Mouse (Mus musculus): Measurements from ENCODE around the gene Snrnp70. TPM values are rescaled to one million over a fixed set of nuclear protein-coding genes. Genes with fewer than 3 reads are reported as not detected.
A peak's percentile ranks its signal among the peaks of the same experiment; 100 is the strongest.

The Snrnp70 gene
- polyA plus RNA-seq (2011; ENCODE audit: insufficient read depth, insufficient read length, low replicate concordance, missing spikeins) = 753 and 781 TPM in 2 replicates

- peak; percentile 97 for TF ChIP-seq POLR2A (IDR thresholded peaks at IDR 0.05; ENCODE audit: borderline replicate concordance, control insufficient read depth, low read depth, low read length)
- no peak for TF ChIP-seq CTCF (IDR thresholded peaks at IDR 0.05; ENCODE audit: control insufficient read depth, insufficient read depth, low read length)
- Histone ChIP-seq H3K27ac (ENCODE audit: control insufficient read depth, insufficient read depth, low read depth, low read length, poor library complexity) (peak within 1 kb of the TSS; percentile 92), H3K4me1 (ENCODE audit: control insufficient read depth, insufficient read depth, low read length) (peaks cover 4% of the 10 kb centered on the region; the same call in 1 of the 2 replicates), H3K4me3 (replicated peaks; ENCODE audit: control insufficient read depth, low read depth, low read length) (peak within 1 kb of the TSS; percentile 78)
- WGBS = under 1% methylated on average over 60 of the region's 60 CpGs
Observed at GRCm38 (mm10) chr7:45395578-45396336, at the start of gene Snrnp70. TSS of gene Snrnp70 (minus strand) at chr7:45395742.

- 81% methylated on average over 22 of the region's 22 CpGs for WGBS
- H3K4me1 ChIP-seq (ENCODE audit: control insufficient read depth, insufficient read depth, low read length) = no peaks in the 10 kb centered on the region
- no peak overlapping the region for H3K4me3 ChIP-seq (replicated peaks; ENCODE audit: control insufficient read depth, low read depth, low read length)
- H3K27ac ChIP-seq (ENCODE audit: control insufficient read depth, insufficient read depth, low read depth, low read length, poor library complexity) = no peak overlapping the region
- no peak for TF ChIP-seq POLR2A (IDR thresholded peaks at IDR 0.05; ENCODE audit: borderline replicate concordance, control insufficient read depth, low read depth, low read length)
- TF ChIP-seq CTCF (IDR thresholded peaks at IDR 0.05; ENCODE audit: control insufficient read depth, insufficient read depth, low read length) = no peak
Observed at GRCm38 (mm10) chr7:45443526-45444420, 48.2 kb upstream of the Snrnp70 start.

- H3K4me3 ChIP-seq (replicated peaks; ENCODE audit: control insufficient read depth, low read depth, low read length) = no peak within 1 kb of the TSS
- H3K4me1 ChIP-seq (ENCODE audit: control insufficient read depth, insufficient read depth, low read length) = peaks cover 8% of the 10 kb centered on the region; the same call in 1 of the 2 replicates
- 70% methylated on average over 19 of the region's 19 CpGs for WGBS
- 0 out of 2 replicates have a peak, but pooled peaks have one; percentile 12 for TF ChIP-seq POLR2A (IDR thresholded peaks at IDR 0.05; ENCODE audit: borderline replicate concordance, control insufficient read depth, low read depth, low read length)
- TF ChIP-seq CTCF (IDR thresholded peaks at IDR 0.05; ENCODE audit: control insufficient read depth, insufficient read depth, low read length) = no peak
- no peak within 1 kb of the TSS; the same call in 1 of the 2 replicates for H3K27ac ChIP-seq (ENCODE audit: control insufficient read depth, insufficient read depth, low read depth, low read length, poor library complexity)
Observed at GRCm38 (mm10) chr7:45437521-45438276, 42.2 kb upstream of the Snrnp70 start, which contains the start of gene Ruvbl2. TSS of gene Ruvbl2 (minus strand) at chr7:45438096.

GRCm38 (mm10) chr7:45437046-45437445 is 41.5 kb upstream of the Snrnp70 start:
- Histone ChIP-seq H3K4me3 (replicated peaks; ENCODE audit: control insufficient read depth, low read depth, low read length) (no peak overlapping the region), H3K27ac (ENCODE audit: control insufficient read depth, insufficient read depth, low read depth, low read length, poor library complexity) (no peak overlapping the region), H3K4me1 (ENCODE audit: control insufficient read depth, insufficient read depth, low read length) (peaks cover 8% of the 10 kb centered on the region; the same call in 1 of the 2 replicates)
- 79% methylated on average over 6 of the region's 6 CpGs for WGBS
- no peak for TF ChIP-seq POLR2A (IDR thresholded peaks at IDR 0.05; ENCODE audit: borderline replicate concordance, control insufficient read depth, low read depth, low read length)
- no peak for TF ChIP-seq CTCF (IDR thresholded peaks at IDR 0.05; ENCODE audit: control insufficient read depth, insufficient read depth, low read length)

- no peak for TF ChIP-seq POLR2A (IDR thresholded peaks at IDR 0.05; ENCODE audit: borderline replicate concordance, control insufficient read depth, low read depth, low read length)
- no peak for TF ChIP-seq CTCF (IDR thresholded peaks at IDR 0.05; ENCODE audit: control insufficient read depth, insufficient read depth, low read length)
- Histone ChIP-seq H3K27ac (ENCODE audit: control insufficient read depth, insufficient read depth, low read depth, low read length, poor library complexity) (no peak overlapping the region), H3K4me3 (replicated peaks; ENCODE audit: control insufficient read depth, low read depth, low read length) (no peak overlapping the region), H3K4me1 (ENCODE audit: control insufficient read depth, insufficient read depth, low read length) (peaks cover 8% of the 10 kb centered on the region; the same call in 1 of the 2 replicates)
- 91% methylated on average over 5 of the region's 5 CpGs for WGBS
Observed at GRCm38 (mm10) chr7:45436444-45436843, 40.9 kb upstream of the Snrnp70 start.

GRCm38 (mm10) chr7:45435038-45435437 is 39.5 kb upstream of the Snrnp70 start:
- 3% methylated on average over 16 of the region's 16 CpGs for WGBS
- peaks cover 8% of the 10 kb centered on the region; the same call in 1 of the 2 replicates for H3K4me1 ChIP-seq (ENCODE audit: control insufficient read depth, insufficient read depth, low read length)
- H3K27ac ChIP-seq (ENCODE audit: control insufficient read depth, insufficient read depth, low read depth, low read length, poor library complexity) = peak overlapping the region; percentile 81
- no peak for TF ChIP-seq CTCF (IDR thresholded peaks at IDR 0.05; ENCODE audit: control insufficient read depth, insufficient read depth, low read length)
- H3K4me3 ChIP-seq (replicated peaks; ENCODE audit: control insufficient read depth, low read depth, low read length) = peak overlapping the region; percentile 83

GRCm38 (mm10) chr7:45434203-45435015 is 38.9 kb upstream of the Snrnp70 start, which contains the start of gene Gys1:
TSS of gene Gys1 (plus strand) at chr7:45434844.
- TF ChIP-seq CTCF (IDR thresholded peaks at IDR 0.05; ENCODE audit: control insufficient read depth, insufficient read depth, low read length) (peak; percentile 96), POLR2A (IDR thresholded peaks at IDR 0.05; ENCODE audit: borderline replicate concordance, control insufficient read depth, low read depth, low read length) (peak; percentile 74; the same call in 1 of the 2 replicates)
- Histone ChIP-seq H3K27ac (ENCODE audit: control insufficient read depth, insufficient read depth, low read depth, low read length, poor library complexity) (peak within 1 kb of the TSS; percentile 81), H3K4me1 (ENCODE audit: control insufficient read depth, insufficient read depth, low read length) (peaks cover 8% of the 10 kb centered on the region; the same call in 1 of the 2 replicates), H3K4me3 (replicated peaks; ENCODE audit: control insufficient read depth, low read depth, low read length) (peak within 1 kb of the TSS; percentile 83)
- under 1% methylated on average over 45 of the region's 45 CpGs for WGBS
